ENCODE assay signal across 15 mouse cellular contexts in the genomic region with DNA sequence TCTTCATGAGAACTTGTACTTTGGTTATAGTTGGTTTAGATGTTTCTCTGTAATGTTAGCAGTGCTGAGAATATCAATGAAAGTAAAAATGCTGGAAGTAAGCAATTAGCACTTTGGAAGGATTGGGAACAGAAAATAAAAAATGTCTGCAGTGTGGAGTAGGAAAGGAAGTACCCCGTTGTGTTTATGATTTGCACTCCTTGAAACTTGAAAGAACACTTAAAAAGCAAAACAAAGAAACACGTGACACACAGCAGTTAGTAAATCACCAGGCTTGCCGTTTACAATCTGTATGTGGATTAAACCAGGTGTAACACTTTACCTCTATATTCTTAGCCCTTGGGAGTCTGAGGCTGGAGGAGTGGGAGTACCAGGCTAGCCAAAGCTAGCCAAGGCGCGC. TPM values are rescaled to one million over a fixed set of nuclear protein-coding genes. Genes with fewer than 3 reads are reported as not detected.
"Had no signal": no experiment of that assay in that cellular context is flagged by ENCODE, and none has a peak within 500 bp of the region (broad histone marks: within the 10 kb centered on the region; RNA-seq: fewer than 3 reads in every experiment).

No protein-coding gene starts in this region.

- DNase-seq: kidney, postnatal 25 days; liver, embryonic 13.5 days; lung, adult 2 months; lung, postnatal 14 days; lung, postnatal 4 days; midbrain, embryonic 14.5 days; right cerebral cortex, adult 18-20 months; right cerebral cortex, postnatal 14 days; right cerebral cortex, postnatal 4 days; thymus, postnatal 25 days had no signal

- H3K4me3 ChIP-seq: liver, embryonic 13.5 days; neural tube, embryonic 12.5 days; neural tube, embryonic 15.5 days had no signal

- H3K27ac ChIP-seq: kidney, postnatal 0 days; liver, embryonic 13.5 days; neural tube, embryonic 12.5 days; neural tube, embryonic 15.5 days; stomach, postnatal 0 days had no signal

- H3K9me3 ChIP-seq: liver, embryonic 13.5 days; neural tube, embryonic 12.5 days; neural tube, embryonic 15.5 days had no signal

- H3K9ac ChIP-seq: liver, embryonic 13.5 days; neural tube, embryonic 12.5 days; neural tube, embryonic 15.5 days had no signal

RNA-seq across cellular contexts. Expression of gene Tlr9, which starts 45.6 kb away (rescaled TPM):
- total RNA-seq: megakaryocyte-erythroid progenitor cell, adult 5-6 weeks had no signal
